Mouse (Mus musculus) olfactory bulb, adult 2 months (tissue): ENCODE measurements around the gene Ube2j1. TPM values are rescaled to one million over a fixed set of nuclear protein-coding genes. Genes with fewer than 3 reads are reported as not detected.

Experiments
- H3K27ac ChIP-seq: fragments of 200-500 bp; 2 replicates; pipeline ENCODE4 v1.5.1; 2012; ENCODE audit warnings: low read depth, low read length; ENCODE audit not compliant: insufficient read depth
- H3K4me1 ChIP-seq: fragments of 200-500 bp; 2 replicates; pipeline ENCODE4 v1.6.1; 2012; ENCODE audit warnings: low read length; ENCODE audit not compliant: control insufficient read depth, insufficient read depth
- H3K4me3 ChIP-seq: fragments of 200-500 bp; 2 replicates; pipeline ENCODE4 v1.5.1; 2012; ENCODE audit warnings: mild to moderate bottlenecking, low read depth, low read length, moderate library complexity; ENCODE audit not compliant: insufficient read depth
- CTCF ChIP-seq: fragments of 200-500 bp; IDR thresholded peaks from 2 replicates; pipeline ENCODE4 v1.5.1; 2012; ENCODE audit warnings: low read depth, mild to moderate bottlenecking, low read length, moderate library complexity; ENCODE audit not compliant: insufficient read depth
- POLR2A ChIP-seq: fragments of 200-500 bp; IDR thresholded peaks from 2 replicates; pipeline ENCODE4 v1.6.1; 2012; ENCODE audit warnings: mild to moderate bottlenecking, low read depth, low read length, moderate library complexity; ENCODE audit not compliant: insufficient read depth
- WGBS: fragments of 180-500 bp; shearing (Covaris S2); methylation state at CpG from one replicate; pipeline ENCODE4 v1.1.7; 2018; 5-methylcytosine and 5-hydroxymethylcytosine counted together
- polyA plus RNA-seq: library from polyadenylated mRNA; stranded (reverse); fragments of >200 nt; gene quantifications from 2 replicates; pipeline ENCODE4 v1.2.4, GENCODE M21; 2012; ENCODE audit warnings: low replicate concordance; ENCODE audit not compliant: missing spikeins, insufficient read depth, insufficient read length

The Ube2j1 gene
- not detected in 2 replicates for polyA plus RNA-seq

DNA sequence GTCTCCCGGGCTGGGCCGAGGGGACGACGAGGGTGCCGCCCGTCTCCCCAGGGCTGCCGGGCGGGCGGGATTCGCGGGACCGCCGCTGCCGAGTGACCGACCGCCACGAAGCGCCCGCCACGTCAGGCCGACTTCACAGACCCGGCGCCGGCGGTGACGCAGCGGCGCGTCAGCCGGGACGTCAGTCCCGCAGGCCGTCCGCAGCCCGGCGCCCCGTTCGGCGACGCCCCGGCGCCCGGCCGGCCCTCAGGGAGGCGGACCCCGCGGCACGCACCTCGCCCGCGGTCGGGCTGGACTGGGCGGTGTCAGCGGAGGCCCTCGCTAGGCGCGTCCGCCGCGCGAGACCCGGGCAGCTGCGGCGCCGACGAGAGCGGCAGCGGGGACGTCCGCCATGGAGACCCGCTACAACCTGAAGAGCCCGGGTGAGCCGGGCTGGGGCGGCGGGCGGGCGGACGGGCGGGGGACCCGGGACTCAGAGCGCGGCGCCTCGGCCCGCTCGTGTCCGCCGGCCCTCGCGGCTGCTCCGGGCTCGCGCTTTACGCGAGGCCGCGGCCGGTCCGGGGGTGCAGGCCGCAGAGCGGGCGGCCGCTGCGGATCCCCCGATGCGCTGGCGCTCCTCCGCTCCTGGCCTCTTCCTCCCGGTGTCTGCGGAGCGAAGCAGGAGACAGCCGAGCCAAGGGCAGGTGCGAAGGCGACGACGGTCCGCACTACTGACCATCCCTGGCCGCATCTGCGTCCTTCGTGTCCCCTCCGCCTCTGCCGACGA, at the start of gene Ube2j1:
Ube2j1 (plus strand) TSS at position 222 of the 766 bp plus-strand sequence.
- WGBS: under 1% methylated on average over 122 of the region's 123 CpGs
- Histone ChIP-seq H3K27ac (peak within 1 kb of the TSS; percentile 78), H3K4me1 (peaks cover 5% of the 10 kb centered on the region; the same call in 1 of the 2 replicates), H3K4me3 (peak within 1 kb of the TSS; percentile 68)
- TF ChIP-seq CTCF: no peak
- TF ChIP-seq POLR2A: peak; percentile 88

DNA sequence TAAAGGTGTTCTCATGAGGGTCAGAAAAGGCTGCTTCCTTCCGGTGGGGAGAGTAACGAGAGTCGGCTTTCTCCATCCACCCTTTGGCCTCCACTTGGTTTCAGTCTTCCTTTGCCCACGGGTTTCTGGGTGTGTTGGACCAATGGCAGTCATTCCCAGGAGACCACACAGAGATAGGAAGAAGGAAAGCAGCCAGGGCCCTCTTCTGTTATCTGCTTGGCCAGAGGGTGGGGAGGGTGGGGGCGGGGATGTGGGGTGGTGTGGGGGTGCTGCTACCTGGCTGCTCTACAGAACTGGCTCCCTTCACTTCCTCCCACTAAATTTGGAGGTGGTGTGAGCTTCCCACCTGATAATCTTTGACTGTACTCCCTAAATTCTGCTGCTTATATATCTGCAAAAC, 49.6 kb upstream of the Ube2j1 start:
- H3K4me1 ChIP-seq: peaks cover 7% of the 10 kb centered on the region
- H3K27ac ChIP-seq: peak overlapping the region; percentile 76; the same call in 1 of the 2 replicates
- no peak overlapping the region for H3K4me3 ChIP-seq
- TF ChIP-seq POLR2A (no peak), CTCF (no peak)
- 38% methylated on average over 5 of the region's 5 CpGs for WGBS

DNA sequence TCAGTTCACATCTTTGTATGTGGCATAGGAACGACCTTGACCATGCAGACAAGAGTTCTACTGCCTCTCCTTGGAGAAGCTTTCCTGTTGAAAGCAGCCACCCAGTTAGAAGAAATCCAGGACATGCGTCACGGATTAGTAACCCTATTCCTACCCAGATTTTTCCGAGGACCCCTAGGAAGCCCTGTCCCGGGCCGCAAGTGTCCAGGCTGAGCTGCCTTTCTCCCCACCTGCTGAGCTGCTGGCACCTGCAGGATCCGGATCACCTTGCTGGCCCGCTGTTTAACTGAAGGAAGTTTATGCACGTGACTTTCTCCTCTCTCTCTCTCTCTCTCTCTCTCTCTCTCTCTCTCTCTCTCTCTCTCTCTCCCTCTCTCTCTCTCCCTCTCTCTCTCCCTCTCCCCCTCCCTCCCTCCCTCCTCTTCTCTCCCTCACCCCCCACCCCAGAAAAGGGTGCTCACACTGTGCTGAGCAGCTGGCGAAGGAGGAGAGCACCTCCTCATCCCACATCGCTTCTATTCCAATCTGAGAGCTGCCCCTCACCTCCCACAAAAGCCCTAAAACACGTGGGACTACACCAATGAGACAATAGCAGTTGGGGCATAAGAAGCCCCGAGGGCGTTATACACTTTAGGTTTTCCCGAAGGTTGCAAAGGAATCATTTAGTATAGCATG, 49.0 kb upstream of the Ube2j1 start:
- WGBS: 2% methylated on average over 15 of the region's 15 CpGs
- H3K4me3 ChIP-seq: peak overlapping the region; percentile 34
- peak overlapping the region; percentile 76 for H3K27ac ChIP-seq
- TF ChIP-seq POLR2A (no peak), CTCF (no peak)
- peaks cover 9% of the 10 kb centered on the region for H3K4me1 ChIP-seq

DNA sequence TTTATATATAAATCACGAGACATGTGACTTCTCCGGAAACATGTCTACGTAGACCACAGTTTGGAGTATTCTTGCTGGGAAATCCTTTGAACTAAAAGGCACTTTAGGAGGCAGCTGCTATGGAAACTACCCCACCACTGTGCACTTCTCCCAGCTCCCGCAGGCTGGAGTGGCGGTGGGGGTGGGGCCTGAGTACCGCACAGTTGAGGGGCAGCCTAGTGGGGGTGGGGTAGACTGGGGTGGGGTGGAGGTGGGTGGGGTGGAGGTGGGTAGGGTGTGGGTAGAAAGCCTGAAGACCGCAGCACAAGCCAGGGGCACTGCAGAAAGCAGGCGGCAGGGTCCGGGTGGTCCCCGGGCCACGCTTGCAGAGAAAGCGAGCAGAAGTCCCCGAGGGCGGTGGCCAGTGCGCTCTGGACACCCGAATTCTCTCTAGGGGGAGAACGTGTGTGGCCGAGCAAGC, 48.5 kb upstream of the Ube2j1 start, which contains the start of gene Rragd:
Rragd (plus strand) TSS at position 322 of the 460 bp plus-strand sequence.
- Histone ChIP-seq H3K27ac (peak within 1 kb of the TSS; percentile 98), H3K4me1 (peaks cover 15% of the 10 kb centered on the region), H3K4me3 (peak within 1 kb of the TSS; percentile 97)
- TF ChIP-seq POLR2A: no peak; the same call in 1 of the 2 replicates
- WGBS: 2% methylated on average over 18 of the region's 18 CpGs

DNA sequence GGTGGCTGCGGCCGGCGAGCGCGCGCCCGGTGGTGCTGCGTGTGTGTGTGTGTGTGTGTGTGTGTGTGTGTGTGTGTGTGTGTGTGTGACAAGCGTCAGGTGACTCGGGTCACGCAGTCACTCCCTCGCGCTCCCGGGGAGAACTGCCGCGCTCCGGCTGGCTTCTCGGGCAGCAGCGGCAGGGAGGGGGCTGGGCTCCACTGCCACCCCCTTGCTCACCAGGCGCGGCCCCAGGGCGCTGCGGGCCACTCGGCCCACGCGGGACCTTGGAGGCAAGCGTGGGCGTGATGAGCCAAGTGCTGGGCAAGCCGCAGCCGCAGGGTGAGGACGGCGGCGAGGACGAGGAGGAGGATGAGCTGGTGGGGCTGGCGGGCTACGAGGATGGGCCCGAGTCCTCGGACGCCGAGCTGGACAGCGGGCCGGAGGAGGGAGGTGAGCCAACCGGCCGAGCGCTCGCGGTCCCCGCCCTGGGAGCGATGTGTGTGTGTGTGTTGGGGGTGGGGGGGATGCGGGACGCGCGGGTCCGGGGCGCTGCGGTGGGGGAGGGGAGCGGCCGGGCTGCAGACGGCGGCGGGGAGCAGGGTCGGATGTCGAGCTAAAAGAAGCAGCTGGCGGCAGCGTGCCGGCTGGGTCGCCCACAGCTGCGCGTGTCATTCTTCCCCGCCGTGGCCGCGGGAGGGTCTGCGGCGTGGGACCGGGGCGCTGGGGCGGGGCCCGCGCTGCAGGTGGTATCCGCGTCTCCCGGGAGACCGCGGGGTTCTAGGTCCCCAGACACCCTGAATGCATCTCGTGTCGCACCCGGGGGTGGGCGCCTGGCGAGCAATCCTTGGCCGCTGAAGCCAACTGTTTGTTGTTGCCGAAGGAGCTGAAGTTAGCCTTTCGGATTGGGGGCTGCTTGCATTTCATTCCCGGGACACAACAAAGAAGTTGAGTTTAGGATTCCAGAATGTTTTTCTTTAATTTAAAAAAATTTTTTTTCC, 47.8 kb upstream of the Ube2j1 start:
- Histone ChIP-seq H3K27ac (peak overlapping the region; percentile 98), H3K4me1 (peaks cover 15% of the 10 kb centered on the region), H3K4me3 (peak overlapping the region; percentile 97)
- under 1% methylated on average over 74 of the region's 94 CpGs for WGBS
- TF ChIP-seq CTCF (no peak), POLR2A (no peak; the same call in 1 of the 2 replicates)

DNA sequence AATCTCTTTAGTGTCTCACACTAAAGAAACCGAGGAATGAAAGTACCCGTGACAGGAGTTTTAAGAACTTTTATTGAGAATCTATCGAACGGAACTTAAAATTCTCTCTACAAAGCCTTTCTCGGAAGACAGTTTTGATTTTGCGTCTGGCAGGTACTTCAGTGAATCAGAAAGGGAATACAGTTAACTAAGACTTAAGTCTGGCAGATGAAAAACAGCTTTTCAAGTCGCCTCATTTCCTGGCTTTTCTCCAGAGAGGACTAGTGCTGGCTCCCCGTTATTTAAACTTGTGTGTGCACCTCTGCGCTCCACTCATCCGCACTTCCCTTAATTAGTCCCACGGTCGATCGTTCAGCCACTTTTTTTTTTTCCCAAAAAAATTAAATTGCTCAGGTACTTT, 47.0 kb upstream of the Ube2j1 start:
- TF ChIP-seq POLR2A (no peak), CTCF (no peak)
- WGBS: 2% methylated on average over 13 of the region's 13 CpGs
- Histone ChIP-seq H3K4me3 (peak overlapping the region; percentile 41), H3K4me1 (peaks cover 16% of the 10 kb centered on the region), H3K27ac (peak overlapping the region; percentile 58)

DNA sequence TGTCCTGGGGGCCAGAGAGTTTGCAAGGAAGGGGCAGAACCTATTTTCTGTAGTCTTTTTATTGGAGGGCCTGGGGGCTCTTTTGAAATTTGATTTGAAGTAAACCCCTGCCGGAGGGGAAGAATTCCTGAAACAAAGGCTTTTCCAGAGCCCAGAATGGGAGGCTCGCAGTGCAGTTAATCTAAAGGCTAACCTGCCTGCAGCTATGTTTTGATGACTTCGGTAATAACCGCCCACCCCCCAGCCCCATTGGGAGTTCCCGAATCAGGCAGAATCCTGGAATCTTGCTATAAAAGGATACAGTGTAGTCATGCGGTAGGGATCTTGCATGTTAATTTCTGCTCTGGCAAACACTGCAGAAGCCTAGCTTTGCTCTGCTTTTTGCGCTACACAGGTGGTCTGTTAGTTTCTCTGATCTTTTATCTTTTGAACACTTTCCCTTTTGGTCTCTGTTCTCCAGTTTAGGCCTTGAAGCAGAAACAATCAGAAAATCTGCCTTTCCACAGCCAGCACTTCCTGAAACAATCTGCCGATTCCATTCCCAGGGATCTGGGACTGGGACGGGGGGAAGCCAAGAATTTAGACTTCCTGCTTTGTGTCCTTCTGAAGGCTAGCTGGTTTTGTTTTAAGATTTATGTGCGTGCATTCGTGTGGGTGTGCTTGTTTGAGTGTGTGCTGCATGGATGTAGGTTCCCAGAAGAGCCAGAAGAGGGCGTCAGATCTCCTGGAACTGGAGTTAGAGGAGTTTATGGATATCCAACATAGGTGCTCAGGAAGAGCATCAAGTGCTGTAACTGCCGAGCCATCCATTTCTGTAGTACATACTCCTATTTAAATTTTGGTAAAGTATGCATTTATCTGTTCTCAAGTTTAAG, 46.2 kb upstream of the Ube2j1 start:
- TF ChIP-seq POLR2A: no peak
- TF ChIP-seq CTCF: no peak
- Histone ChIP-seq H3K4me3 (peak overlapping the region; percentile 41), H3K4me1 (peaks cover 19% of the 10 kb centered on the region), H3K27ac (peak overlapping the region; percentile 58)
- 14% methylated on average over 13 of the region's 13 CpGs for WGBS
